ENCODE assay signal across 24 mouse cellular contexts in genomic region chr7:135083421-135083820, GRCm38 (mm10).
DNase-seq lines count a peak whose midpoint lies in the region; ATAC-seq and TF ChIP-seq lines count a peak whose summit lies in the region.
"Had no signal": no experiment of that assay in that cellular context is flagged by ENCODE, and none has a peak within 500 bp of the region (broad histone marks: within the 10 kb centered on the region; RNA-seq: fewer than 3 reads in every experiment).

No protein-coding gene starts in this region.

- peak; percentile 81 for DNase-seq in kidney, adult 2 months
- peak; percentile 67 for DNase-seq in cerebellum, adult 11 months
- DNase-seq in cerebellum, adult 8-10 months, result peak; percentile 64
- DNase-seq in kidney, adult 9 months, result peak; percentile 77
- DNase-seq in forebrain, postnatal 0 days, result no peak
- no peak for DNase-seq in embryo, embryonic 10.5 days (ENCODE audit: low spot score)
- DNase-seq in left cerebral cortex, postnatal 14 days (ENCODE audit: low spot score in 2 of 2), result no peak
- DNase-seq: adrenal gland, postnatal 36 days; embryo, embryonic 11 days; layer of hippocampus, postnatal 36 days; lung, postnatal 4 days; right cerebral cortex, adult 18-20 months; thymus, postnatal 36 days had no signal

- ATAC-seq in kidney, embryonic 14.5 days (ENCODE audit: low FRiP score, low TSS enrichment), result no peak
- ATAC-seq in forebrain, postnatal 0 days, result no peak
- ATAC-seq: forebrain, embryonic 15.5 days; intestine, embryonic 15.5 days had no signal

- H3K9ac ChIP-seq in kidney, embryonic 14.5 days (ENCODE audit: low read depth, low read length), result no peak overlapping the region
- H3K9ac ChIP-seq in forebrain, postnatal 0 days, result no peak overlapping the region
- H3K9ac ChIP-seq: forebrain, embryonic 15.5 days; heart, embryonic 13.5 days; hindbrain, embryonic 14.5 days; intestine, embryonic 15.5 days; limb, embryonic 12.5 days; liver, embryonic 14.5 days; lung, embryonic 15.5 days; neural tube, embryonic 12.5 days had no signal

- intact Hi-C loops in left cerebral cortex, postnatal 14 days (cut with DNase I), result no loop called here

- H3K27me3 ChIP-seq in kidney, adult 2 months (replicated peaks; ENCODE audit: control insufficient read depth, insufficient read depth, low read length), result no peaks in the 10 kb centered on the region
- no peaks in the 10 kb centered on the region for H3K27me3 ChIP-seq in kidney, embryonic 14.5 days (ENCODE audit: control insufficient read depth, insufficient read depth, low read length)
- no peaks in the 10 kb centered on the region for H3K27me3 ChIP-seq in forebrain, postnatal 0 days (ENCODE audit: insufficient read depth, low read length)
- H3K27me3 ChIP-seq: forebrain, embryonic 15.5 days; heart, embryonic 13.5 days; intestine, embryonic 15.5 days; limb, embryonic 12.5 days; lung, embryonic 15.5 days; neural tube, embryonic 12.5 days had no signal

- no peaks in the 10 kb centered on the region for H3K36me3 ChIP-seq in kidney, adult 2 months (ENCODE audit: control insufficient read depth, insufficient read depth, low read length)
- H3K36me3 ChIP-seq in kidney, embryonic 14.5 days (ENCODE audit: control insufficient read depth, insufficient read depth, low read length), result peaks cover 15% of the 10 kb centered on the region
- H3K36me3 ChIP-seq in forebrain, postnatal 0 days (ENCODE audit: insufficient read depth), result no peaks in the 10 kb centered on the region
- H3K36me3 ChIP-seq: forebrain, embryonic 15.5 days; intestine, embryonic 15.5 days; midbrain, embryonic 10.5 days; neural tube, embryonic 12.5 days had no signal

- no peak overlapping the region for H3K4me2 ChIP-seq in kidney, embryonic 14.5 days (replicated peaks; ENCODE audit: low read depth, low read length)
- no peak overlapping the region for H3K4me2 ChIP-seq in forebrain, postnatal 0 days (ENCODE audit: low read depth)
- H3K4me2 ChIP-seq: forebrain, embryonic 15.5 days; hindbrain, embryonic 14.5 days; intestine, embryonic 15.5 days; limb, embryonic 12.5 days; lung, embryonic 15.5 days; neural tube, embryonic 12.5 days had no signal

- no peaks in the 10 kb centered on the region for H3K4me1 ChIP-seq in kidney, adult 2 months (ENCODE audit: control insufficient read depth, insufficient read depth, low read length)
- H3K4me1 ChIP-seq in kidney, embryonic 14.5 days (ENCODE audit: control insufficient read depth, insufficient read depth, low read length), result no peaks in the 10 kb centered on the region
- H3K4me1 ChIP-seq in forebrain, postnatal 0 days (ENCODE audit: insufficient read depth), result no peaks in the 10 kb centered on the region
- H3K4me1 ChIP-seq: forebrain, embryonic 15.5 days; intestine, embryonic 15.5 days; limb, embryonic 12.5 days; lung, embryonic 15.5 days; midbrain, embryonic 10.5 days; neural tube, embryonic 12.5 days had no signal

- TF ChIP-seq POLR2A in kidney, adult 2 months (IDR thresholded peaks at IDR 0.05; ENCODE audit: low read depth, low read length), result no peak

- 67% methylated on average over 8 of the region's 8 CpGs for WGBS in kidney, adult 2 months
- WGBS in kidney, embryonic 14.5 days, result 92% methylated on average over 8 of the region's 8 CpGs
- WGBS in forebrain, postnatal 0 days, result 86% methylated on average over 8 of the region's 8 CpGs

- H3K9me3 ChIP-seq in kidney, embryonic 14.5 days (ENCODE audit: control insufficient read depth, low read length), result no peaks in the 10 kb centered on the region
- no peaks in the 10 kb centered on the region for H3K9me3 ChIP-seq in forebrain, postnatal 0 days (ENCODE audit: low read length)
- H3K9me3 ChIP-seq: forebrain, embryonic 15.5 days; heart, embryonic 13.5 days; intestine, embryonic 15.5 days; limb, embryonic 12.5 days; lung, embryonic 15.5 days; midbrain, embryonic 10.5 days; neural tube, embryonic 12.5 days had no signal

- no peak overlapping the region for H3K4me3 ChIP-seq in kidney, adult 2 months (ENCODE audit: insufficient read depth, low read depth, low read length)
- no peak overlapping the region for H3K4me3 ChIP-seq in kidney, embryonic 14.5 days (ENCODE audit: low read length)
- H3K4me3 ChIP-seq in forebrain, postnatal 0 days (ENCODE audit: low read depth, low read length), result no peak overlapping the region
- H3K4me3 ChIP-seq: forebrain, embryonic 15.5 days; heart, embryonic 13.5 days; intestine, embryonic 15.5 days; layer of hippocampus, adult 2 months; limb, embryonic 12.5 days; lung, embryonic 15.5 days; midbrain, embryonic 10.5 days; neural tube, embryonic 12.5 days had no signal

- TF ChIP-seq CTCF in kidney, adult 2 months (conservative IDR thresholded peaks at IDR 0.05; ENCODE audit: insufficient read depth, insufficient read length, low read depth, low read length), result no peak
- no peak for TF ChIP-seq CTCF in forebrain, postnatal 0 days (IDR thresholded peaks at IDR 0.05; ENCODE audit: low read depth)

- no peak overlapping the region for H3K27ac ChIP-seq in kidney, adult 2 months (ENCODE audit: insufficient read depth, low read depth, low read length)
- no peak overlapping the region for H3K27ac ChIP-seq in kidney, embryonic 14.5 days (ENCODE audit: low read depth, low read length)
- no peak overlapping the region for H3K27ac ChIP-seq in forebrain, postnatal 0 days (ENCODE audit: low read depth, low read length)
- H3K27ac ChIP-seq: forebrain, embryonic 15.5 days; hindbrain, embryonic 14.5 days; intestine, embryonic 15.5 days; layer of hippocampus, adult 2 months; limb, embryonic 12.5 days; liver, embryonic 14.5 days; lung, embryonic 15.5 days; midbrain, embryonic 10.5 days; neural tube, embryonic 12.5 days had no signal

Comparison
In these comparisons a context has a peak if more than half of its experiments do, and no peak if none do; other contexts are left out.
1. DNase-seq: peak in kidney, adult 2 months (single experiment), cerebellum, adult 11 months (single experiment), cerebellum, adult 8-10 months (single experiment) and kidney, adult 9 months (single experiment); none in forebrain, postnatal 0 days (single experiment), embryo, embryonic 10.5 days (single experiment) and left cerebral cortex, postnatal 14 days (0 of 2).